Comparison of ENCODE assay signal across 8 mouse cellular contexts in the genomic region with DNA sequence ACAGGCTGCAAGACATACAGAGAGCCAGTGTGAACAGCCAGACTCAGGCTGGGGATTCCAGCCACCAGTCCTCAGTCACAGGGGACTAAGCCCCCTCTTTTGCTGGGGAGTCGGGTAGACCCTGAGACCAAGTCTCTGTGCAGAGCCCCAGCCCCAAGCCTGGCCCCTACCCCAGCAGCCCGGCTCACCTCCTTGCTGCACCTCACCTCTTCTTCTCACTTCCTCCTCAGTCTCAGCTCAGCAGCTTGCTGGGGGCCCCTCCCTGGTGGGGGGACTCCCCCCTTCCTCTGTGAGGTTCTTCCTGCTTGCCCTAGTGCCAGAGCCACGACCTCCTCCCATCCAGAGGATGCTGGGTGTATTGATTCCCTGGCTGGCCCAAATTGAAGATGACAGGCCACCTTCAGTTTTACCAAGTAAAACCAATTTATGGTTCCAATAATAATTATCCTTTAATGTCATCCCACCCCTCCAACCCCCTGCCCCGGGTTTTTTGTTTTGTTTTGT. TPM values are rescaled to one million over a fixed set of nuclear protein-coding genes. Genes with fewer than 3 reads are reported as not detected.
A peak's percentile ranks its signal among the peaks of the same experiment; 100 is the strongest.
DNase-seq lines count a peak whose midpoint lies in the region; ATAC-seq and TF ChIP-seq lines count a peak whose summit lies in the region.

A gene (minus strand): TSS at position 454 of the 504 bp plus-strand sequence.

- peak; percentile 50 to 56 for DNase-seq in adrenal gland, adult (ENCODE audit: inconsistent age in 2 of 2, low spot score in 1 of 2)
- no peak for DNase-seq in adrenal gland, postnatal 10 days
- DNase-seq in G1E (ENCODE audit: low spot score): peak; percentile 84
- no peak for DNase-seq in hindbrain, embryonic 10.5 days (ENCODE audit: low spot score)
- no peak for DNase-seq in embryo, embryonic 10 days (ENCODE audit: low spot score)
- no peak for DNase-seq in ovary, postnatal 10 days (ENCODE audit: low spot score)

- peak; percentile 54 for ATAC-seq in G1E (ENCODE audit: extremely low read depth, insufficient number of reproducible peaks, low FRiP score, poor library complexity, severe bottlenecking)
- ATAC-seq in liver, embryonic 15.5 days (ENCODE audit: insufficient read depth): no peak
- ATAC-seq in neural tube, embryonic 12.5 days (ENCODE audit: low FRiP score, low read depth): no peak

- 70% methylated on average over 4 of the region's 4 CpGs for WGBS in hindbrain, embryonic 10.5 days
- 18% methylated on average over 4 of the region's 4 CpGs for WGBS in liver, embryonic 15.5 days (ENCODE audit: insufficient replicate concordance)
- WGBS in neural tube, embryonic 12.5 days: 67% methylated on average over 4 of the region's 4 CpGs

- peak within 1 kb of the TSS; percentile 92 for H3K9ac ChIP-seq in liver, embryonic 15.5 days
- H3K9ac ChIP-seq in neural tube, embryonic 12.5 days: peak within 1 kb of the TSS; percentile 98

- H3K9me3 ChIP-seq in G1E (replicated peaks): no peaks in the 10 kb centered on the region
- H3K9me3 ChIP-seq in hindbrain, embryonic 10.5 days: no peaks in the 10 kb centered on the region
- no peaks in the 10 kb centered on the region for H3K9me3 ChIP-seq in liver, embryonic 15.5 days (replicated peaks)
- H3K9me3 ChIP-seq in neural tube, embryonic 12.5 days: no peaks in the 10 kb centered on the region

- H3K4me2 ChIP-seq in liver, embryonic 15.5 days: peak within 1 kb of the TSS; percentile 88
- peak within 1 kb of the TSS; percentile 95 for H3K4me2 ChIP-seq in neural tube, embryonic 12.5 days (replicated peaks)

- H3K4me1 ChIP-seq in G1E (ENCODE audit: insufficient read depth, low read depth, low read length): peaks cover 67% of the 10 kb centered on the region
- peaks cover 35% of the 10 kb centered on the region for H3K4me1 ChIP-seq in hindbrain, embryonic 10.5 days (replicated peaks)
- peaks cover 56% of the 10 kb centered on the region for H3K4me1 ChIP-seq in liver, embryonic 15.5 days (replicated peaks)
- peaks cover 15% of the 10 kb centered on the region for H3K4me1 ChIP-seq in neural tube, embryonic 12.5 days

- H3K36me3 ChIP-seq in G1E (replicated peaks): peaks cover 70% of the 10 kb centered on the region
- H3K36me3 ChIP-seq in hindbrain, embryonic 10.5 days: peaks cover 30% of the 10 kb centered on the region
- peaks cover 30% of the 10 kb centered on the region for H3K36me3 ChIP-seq in liver, embryonic 15.5 days (replicated peaks)
- peaks cover 28% of the 10 kb centered on the region for H3K36me3 ChIP-seq in neural tube, embryonic 12.5 days

- H3K27ac ChIP-seq in hindbrain, embryonic 10.5 days: peak within 1 kb of the TSS; percentile 97
- peak within 1 kb of the TSS; percentile 87 for H3K27ac ChIP-seq in liver, embryonic 15.5 days (replicated peaks)
- H3K27ac ChIP-seq in neural tube, embryonic 12.5 days: peak within 1 kb of the TSS; percentile 73

- H3K4me3 ChIP-seq in G1E (ENCODE audit: low read depth, low read length): peak within 1 kb of the TSS; percentile 78
- peak within 1 kb of the TSS; percentile 95 for H3K4me3 ChIP-seq in hindbrain, embryonic 10.5 days
- peak within 1 kb of the TSS; percentile 86 for H3K4me3 ChIP-seq in liver, embryonic 15.5 days (replicated peaks)
- peak within 1 kb of the TSS; percentile 96 for H3K4me3 ChIP-seq in neural tube, embryonic 12.5 days

- no peak for TF ChIP-seq CTCF in G1E (IDR thresholded peaks at IDR 0.05; ENCODE audit: low read depth, low read length)

- no peaks in the 10 kb centered on the region; the same call in 1 of the 2 replicates for H3K27me3 ChIP-seq in G1E (ENCODE audit: insufficient read depth, low read length)
- H3K27me3 ChIP-seq in hindbrain, embryonic 10.5 days (ENCODE audit: insufficient read depth, poor library complexity, severe bottlenecking): no peaks in the 10 kb centered on the region
- H3K27me3 ChIP-seq in liver, embryonic 15.5 days: no peaks in the 10 kb centered on the region
- H3K27me3 ChIP-seq in neural tube, embryonic 12.5 days (replicated peaks): no peaks in the 10 kb centered on the region; the same call in 1 of the 2 replicates

RNA-seq across cellular contexts. Expression of the gene that starts here (rescaled TPM):
- total RNA-seq in adrenal gland, postnatal 10 days (2021): 1 to 10 TPM; 4.2 to 6.6 TPM
- total RNA-seq in G1E (2014; fragmentation: Nextera tagmentation): 12.8 and 13.0 TPM in 2 replicates
- total RNA-seq in G1E (2017): 21.9 and 26.7 TPM in 2 replicates
- 32.8 and 36.0 TPM in 2 replicates for polyA plus RNA-seq in G1E (2012)
- polyA plus RNA-seq in hindbrain, embryonic 10.5 days (2016; fragmentation: Nextera tagmentation; extraction: Ambion mirVana): 0.85 and 1.2 TPM in 2 replicates
- 5.5 and 7.0 TPM in 2 replicates for polyA plus RNA-seq in liver, embryonic 15.5 days (2015; fragmentation: Nextera tagmentation; extraction: Ambion mirVana)
- 1.1 and 1.4 TPM in 2 replicates for polyA plus RNA-seq in neural tube, embryonic 12.5 days (2016; fragmentation: Nextera tagmentation; extraction: Ambion mirVana)

Comparison
In these comparisons a context has a peak if more than half of its experiments do, and no peak if none do; other contexts are left out.
1. DNase-seq: peak in adrenal gland, adult (2 of 2) and G1E (single experiment); none in adrenal gland, postnatal 10 days (single experiment), hindbrain, embryonic 10.5 days (single experiment), embryo, embryonic 10 days (single experiment) and ovary, postnatal 10 days (single experiment).
2. Peak in every context shown above with its lines, with median percentiles within 50 percentile points of each other: H3K4me3 ChIP-seq and H3K27ac ChIP-seq.